Mouse (Mus musculus) forebrain, embryonic 13.5 days (tissue): ENCODE data around the gene Larp4. TPM values are rescaled to one million over a fixed set of nuclear protein-coding genes. Genes with fewer than 3 reads are reported as not detected.

Source experiments
- ATAC-seq: fragments of 200-750 bp; cut with Nextera tagmentation; 2 replicates; pipeline ENCODE4 v1.8.0; 2017
- H3K27ac ChIP-seq: fragments of 300-500 bp; sonication (generic); 2 replicates; pipeline ENCODE4 v1.5.1; 2015; ENCODE audit warnings: inconsistent platforms, mild to moderate bottlenecking, moderate library complexity
- H3K27me3 ChIP-seq: fragments of 300-500 bp; sonication (generic); 2 replicates; pipeline ENCODE4 v1.6.1; 2015; ENCODE audit warnings: mild to moderate bottlenecking, inconsistent platforms
- H3K36me3 ChIP-seq: fragments of 300-500 bp; sonication (generic); 2 replicates; pipeline ENCODE4 v1.6.1; 2015; ENCODE audit warnings: mild to moderate bottlenecking, inconsistent platforms; ENCODE audit not compliant: poor library complexity, severe bottlenecking
- H3K4me1 ChIP-seq: fragments of 300-500 bp; sonication (generic); 2 replicates; pipeline ENCODE4 v1.6.1; 2015; ENCODE audit warnings: inconsistent platforms
- H3K4me2 ChIP-seq: fragments of 300-500 bp; sonication (generic); 2 replicates; pipeline ENCODE4 v1.6.1; 2015; ENCODE audit warnings: inconsistent platforms, mild to moderate bottlenecking, moderate library complexity
- H3K4me3 ChIP-seq: fragments of 300-500 bp; sonication (generic); 2 replicates; pipeline ENCODE4 v1.5.1; 2015; ENCODE audit warnings: mild to moderate bottlenecking, inconsistent platforms
- H3K9ac ChIP-seq: fragments of 300-500 bp; sonication (generic); 2 replicates; pipeline ENCODE4 v1.6.1; 2015; ENCODE audit warnings: mild to moderate bottlenecking, inconsistent platforms
- H3K9me3 ChIP-seq: fragments of 300-500 bp; sonication (generic); replicated peaks from 2 replicates; pipeline ENCODE4 v1.6.1; 2016; ENCODE audit warnings: inconsistent platforms
- WGBS: fragments of 180-500 bp; shearing (Covaris S2); methylation state at CpG from one replicate; pipeline ENCODE4 v1.1.7; 2015; 5-methylcytosine and 5-hydroxymethylcytosine counted together
- polyA plus RNA-seq: library from polyadenylated mRNA; unstranded; fragments of >200 nt; fragmentation: Nextera tagmentation; extraction: Ambion mirVana; gene quantifications from 2 replicates; pipeline ENCODE4 v1.2.1, GENCODE M21; 2015

Larp4 gene
- polyA plus RNA-seq, 1 experiment from 2014 or later, result 29.2 TPM

DNA sequence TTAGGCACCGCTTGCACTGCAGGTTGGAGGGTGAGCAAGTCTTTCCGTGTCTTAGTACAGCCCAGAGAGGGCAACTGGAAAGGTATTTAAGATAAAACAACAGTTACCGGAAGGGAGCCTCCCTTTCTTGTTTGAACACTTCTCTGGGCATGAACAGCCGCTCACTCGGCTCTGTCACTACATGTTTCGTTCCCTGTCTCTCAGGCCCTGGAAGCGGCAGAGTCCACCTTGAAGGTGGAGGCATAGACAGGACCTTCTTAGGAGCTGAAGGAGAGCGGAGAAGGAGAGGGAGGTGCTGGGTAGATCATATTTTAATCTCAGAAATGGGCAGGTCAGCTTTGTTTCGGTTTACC lies 72.2 kb downstream of the Larp4 start:
- 85% methylated on average over 9 of the region's 9 CpGs for WGBS
- peak overlapping the region; percentile 73 for H3K4me2 ChIP-seq
- H3K27ac ChIP-seq, result no peak overlapping the region
- no peaks in the 10 kb centered on the region for H3K27me3 ChIP-seq
- peaks cover 5% of the 10 kb centered on the region for H3K36me3 ChIP-seq
- no peaks in the 10 kb centered on the region for H3K9me3 ChIP-seq
- peaks cover 47% of the 10 kb centered on the region for H3K4me1 ChIP-seq
- H3K9ac ChIP-seq, result 0 out of 2 replicates have a peak overlapping the region, but pooled peaks have one; percentile 86
- no peak for ATAC-seq
- H3K4me3 ChIP-seq, result no peak overlapping the region

DNA sequence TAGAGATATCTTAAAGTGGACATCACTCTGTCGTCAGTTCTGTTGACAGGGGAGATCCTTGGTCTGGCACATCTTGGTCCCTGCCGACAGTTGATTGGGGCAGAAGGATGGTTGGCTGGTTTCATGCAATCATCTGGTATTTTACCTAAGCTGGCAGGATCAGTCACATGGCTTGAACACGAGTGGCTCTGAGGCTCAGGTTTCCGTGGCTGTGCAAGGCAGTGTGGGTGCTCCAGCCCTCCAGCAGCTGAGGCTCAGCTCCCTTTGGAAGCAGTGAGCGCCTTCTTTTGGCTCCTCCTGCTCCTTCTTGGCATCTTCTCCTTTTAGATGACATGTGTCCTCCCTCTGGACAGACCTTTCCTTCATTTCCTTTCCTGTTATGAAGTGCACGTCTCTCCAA lies 75.7 kb downstream of the Larp4 start:
- H3K27ac ChIP-seq, result no peak overlapping the region
- H3K4me2 ChIP-seq, result no peak overlapping the region
- 62% methylated on average over 6 of the region's 6 CpGs for WGBS

DNA sequence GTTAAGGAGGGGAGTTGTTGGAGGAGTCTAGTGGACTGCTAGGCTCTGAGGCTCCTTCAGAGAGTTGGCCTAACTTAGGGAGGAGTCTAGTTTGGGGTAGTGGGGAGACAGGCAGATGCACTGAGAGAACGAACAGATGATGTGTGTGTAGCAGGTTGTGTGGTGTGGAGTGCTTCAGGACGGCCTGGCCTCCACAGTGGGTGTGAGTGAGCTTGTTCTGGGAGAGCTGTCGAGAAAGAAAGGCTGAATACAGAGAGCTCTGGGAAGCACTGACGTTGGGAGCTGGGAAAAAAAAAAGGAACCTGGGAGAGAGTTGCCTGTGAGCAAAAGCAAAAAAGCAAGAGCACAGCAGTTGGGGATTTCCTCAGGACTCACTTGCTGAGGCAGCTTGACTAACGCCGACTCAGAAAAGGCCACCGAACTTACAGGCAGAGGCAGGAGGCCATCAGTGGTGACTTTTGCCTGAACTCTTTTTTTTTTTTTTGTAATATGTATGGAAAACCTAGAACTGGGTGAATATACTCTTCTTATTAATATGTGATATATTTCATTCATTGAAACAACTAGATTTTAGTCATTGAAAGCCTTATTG lies 79.7 kb downstream of the Larp4 start:
- Histone ChIP-seq H3K27me3 (no peaks in the 10 kb centered on the region), H3K27ac (no peak overlapping the region), H3K4me3 (no peak overlapping the region), H3K36me3 (peaks cover 19% of the 10 kb centered on the region), H3K9ac (no peak overlapping the region), H3K4me2 (no peak overlapping the region), H3K4me1 (peaks cover 34% of the 10 kb centered on the region), H3K9me3 (no peaks in the 10 kb centered on the region)
- WGBS, result 80% methylated on average over 7 of the region's 7 CpGs
- no peak for ATAC-seq

More for the DNA sequence above, 75.7 kb downstream of the Larp4 start:
- H3K9ac ChIP-seq, result no peak overlapping the region
- peaks cover 37% of the 10 kb centered on the region for H3K4me1 ChIP-seq
- H3K4me3 ChIP-seq, result no peak overlapping the region
- ATAC-seq, result no peak
- no peaks in the 10 kb centered on the region for H3K27me3 ChIP-seq
- no peaks in the 10 kb centered on the region for H3K9me3 ChIP-seq
- H3K36me3 ChIP-seq, result peaks cover 17% of the 10 kb centered on the region

GRCm38 (mm10) chr15:100050940-100051339 lies 81.1 kb downstream of the Larp4 start:
- no peaks in the 10 kb centered on the region for H3K9me3 ChIP-seq
- no peak overlapping the region for H3K9ac ChIP-seq
- no peak for ATAC-seq
- no peaks in the 10 kb centered on the region for H3K27me3 ChIP-seq
- 87% methylated on average over 7 of the region's 7 CpGs for WGBS
- H3K4me3 ChIP-seq, result no peak overlapping the region
- no peak overlapping the region for H3K4me2 ChIP-seq
- H3K36me3 ChIP-seq, result peaks cover 29% of the 10 kb centered on the region
- H3K4me1 ChIP-seq, result peaks cover 21% of the 10 kb centered on the region
- no peak overlapping the region for H3K27ac ChIP-seq

DNA sequence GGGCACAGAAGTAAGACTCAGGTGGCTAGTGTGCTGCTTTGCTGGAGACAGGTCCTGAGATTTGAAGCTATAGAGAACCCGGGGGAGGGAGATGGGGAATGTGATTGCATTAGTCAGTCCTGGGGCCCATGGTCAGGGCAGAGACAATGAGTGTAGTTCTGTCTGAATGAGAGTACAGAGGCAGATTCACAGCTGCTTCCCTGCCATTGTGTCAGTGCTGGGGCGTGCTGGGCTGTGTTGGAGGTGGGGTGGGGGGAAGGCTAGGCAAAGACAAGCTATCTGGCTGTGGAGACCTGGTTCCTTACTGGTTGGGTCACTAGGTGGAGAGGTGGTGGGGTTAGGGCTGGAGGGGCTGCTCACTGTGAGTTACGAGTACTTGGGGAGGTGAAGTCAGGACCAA lies 82.9 kb downstream of the Larp4 start:
- no peak overlapping the region for H3K4me3 ChIP-seq
- H3K4me1 ChIP-seq, result peaks cover 14% of the 10 kb centered on the region
- WGBS, result 31% methylated on average over 3 of the region's 3 CpGs
- no peak for ATAC-seq
- no peak overlapping the region for H3K9ac ChIP-seq
- H3K36me3 ChIP-seq, result peaks cover 20% of the 10 kb centered on the region
- H3K27me3 ChIP-seq, result no peaks in the 10 kb centered on the region
- H3K27ac ChIP-seq, result peak overlapping the region; percentile 20; the same call in 1 of the 2 replicates
- no peaks in the 10 kb centered on the region for H3K9me3 ChIP-seq
- no peak overlapping the region for H3K4me2 ChIP-seq

GRCm38 (mm10) chr15:100056397-100056908 lies 86.6 kb downstream of the Larp4 start:
- H3K4me2 ChIP-seq, result no peak overlapping the region
- no peaks in the 10 kb centered on the region for H3K9me3 ChIP-seq
- H3K27ac ChIP-seq, result no peak overlapping the region
- peaks cover 21% of the 10 kb centered on the region for H3K4me1 ChIP-seq
- no peaks in the 10 kb centered on the region for H3K27me3 ChIP-seq
- ATAC-seq, result no peak
- no peak overlapping the region for H3K4me3 ChIP-seq
- WGBS, result 92% methylated on average over 7 of the region's 7 CpGs
- no peak overlapping the region for H3K9ac ChIP-seq
- peaks cover 12% of the 10 kb centered on the region; the same call in 1 of the 2 replicates for H3K36me3 ChIP-seq

- H3K9me3 ChIP-seq, result no peaks in the 10 kb centered on the region
- H3K9ac ChIP-seq, result no peak overlapping the region
- H3K36me3 ChIP-seq, result peaks cover 12% of the 10 kb centered on the region; the same call in 1 of the 2 replicates
- no peaks in the 10 kb centered on the region for H3K27me3 ChIP-seq
- H3K4me2 ChIP-seq, result no peak overlapping the region
- no peak for ATAC-seq
- no peak overlapping the region for H3K27ac ChIP-seq
- peaks cover 20% of the 10 kb centered on the region for H3K4me1 ChIP-seq
- WGBS, result 80% methylated on average over 3 of the region's 3 CpGs
- H3K4me3 ChIP-seq, result no peak overlapping the region
Observed at GRCm38 (mm10) chr15:100057698-100058097, 87.8 kb downstream of the Larp4 start.

- Histone ChIP-seq H3K27ac (no peak overlapping the region), H3K9ac (no peak overlapping the region), H3K36me3 (peaks cover 12% of the 10 kb centered on the region; the same call in 1 of the 2 replicates), H3K9me3 (no peaks in the 10 kb centered on the region), H3K4me1 (peaks cover 18% of the 10 kb centered on the region; the same call in 1 of the 2 replicates), H3K4me3 (no peak overlapping the region), H3K4me2 (no peak overlapping the region), H3K27me3 (no peaks in the 10 kb centered on the region)
- WGBS, result 95% methylated on average over 3 of the region's 3 CpGs
- ATAC-seq, result no peak
Observed at GRCm38 (mm10) chr15:100058143-100058542, 88.3 kb downstream of the Larp4 start.

DNA sequence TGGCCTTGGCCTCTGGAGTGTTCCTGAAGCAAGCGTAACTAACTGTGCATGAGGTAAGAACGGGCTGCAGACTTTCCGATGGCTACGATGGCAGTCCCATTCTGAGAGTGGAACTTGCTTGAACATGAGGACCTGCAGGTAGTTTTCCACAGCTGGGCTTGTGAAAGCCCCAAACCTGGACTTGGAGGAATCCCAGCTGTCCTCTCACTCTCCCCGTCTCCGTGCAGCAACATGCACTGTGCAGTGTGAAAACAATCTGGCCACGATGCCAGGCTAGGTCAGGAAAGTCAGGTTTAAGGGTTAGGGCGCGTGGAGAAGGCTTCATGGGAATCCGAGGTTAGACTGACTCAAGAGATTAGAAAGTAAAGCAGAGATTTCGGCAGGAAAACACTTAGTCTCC lies 89.0 kb downstream of the Larp4 start:
- Histone ChIP-seq H3K4me2 (no peak overlapping the region), H3K4me3 (no peak overlapping the region), H3K27me3 (no peaks in the 10 kb centered on the region), H3K27ac (no peak overlapping the region), H3K36me3 (peaks cover 10% of the 10 kb centered on the region; the same call in 1 of the 2 replicates), H3K9me3 (no peaks in the 10 kb centered on the region), H3K4me1 (peaks cover 18% of the 10 kb centered on the region; the same call in 1 of the 2 replicates), H3K9ac (no peak overlapping the region)
- ATAC-seq, result no peak
- WGBS, result 80% methylated on average over 11 of the region's 11 CpGs

GRCm38 (mm10) chr15:100059626-100060311 lies 89.9 kb downstream of the Larp4 start:
- no peak overlapping the region for H3K4me2 ChIP-seq
- no peak overlapping the region for H3K4me3 ChIP-seq
- ATAC-seq, result no peak
- peaks cover 18% of the 10 kb centered on the region; the same call in 1 of the 2 replicates for H3K4me1 ChIP-seq
- no peak overlapping the region for H3K9ac ChIP-seq
- WGBS, result 83% methylated on average over 7 of the region's 7 CpGs
- peaks cover 10% of the 10 kb centered on the region; the same call in 1 of the 2 replicates for H3K36me3 ChIP-seq
- H3K9me3 ChIP-seq, result no peaks in the 10 kb centered on the region
- H3K27me3 ChIP-seq, result no peaks in the 10 kb centered on the region
- no peak overlapping the region for H3K27ac ChIP-seq

GRCm38 (mm10) chr15:100060513-100061140 lies 90.8 kb downstream of the Larp4 start:
- Histone ChIP-seq H3K27me3 (no peaks in the 10 kb centered on the region), H3K4me3 (no peak overlapping the region), H3K36me3 (peaks cover 3% of the 10 kb centered on the region; the same call in 1 of the 2 replicates), H3K9ac (no peak overlapping the region), H3K27ac (no peak overlapping the region), H3K9me3 (no peaks in the 10 kb centered on the region), H3K4me1 (peaks cover 19% of the 10 kb centered on the region; the same call in 1 of the 2 replicates), H3K4me2 (no peak overlapping the region)
- ATAC-seq, result no peak
- 85% methylated on average over 4 of the region's 4 CpGs for WGBS

GRCm38 (mm10) chr15:100061377-100061776 lies 91.5 kb downstream of the Larp4 start:
- Histone ChIP-seq H3K27me3 (no peaks in the 10 kb centered on the region), H3K36me3 (no peaks in the 10 kb centered on the region), H3K9me3 (no peaks in the 10 kb centered on the region), H3K9ac (no peak overlapping the region), H3K4me1 (peaks cover 26% of the 10 kb centered on the region; the same call in 1 of the 2 replicates), H3K4me3 (no peak overlapping the region), H3K27ac (no peak overlapping the region), H3K4me2 (no peak overlapping the region)
- no peak for ATAC-seq
- WGBS, result 94% methylated on average over 3 of the region's 3 CpGs
